Mouse (Mus musculus): Measurements from ENCODE around the gene Nsun5.

The Nsun5 gene

GRCm38 (mm10) chr5:135373601-135374000, 3.8 kb downstream of the Nsun5 start:
- DNase-seq (ENCODE audit: low read depth, low spot score) = no peak

- DNase-seq (ENCODE audit: low read depth, low spot score) = no peak
Observed at GRCm38 (mm10) chr5:135375167-135375566, 5.4 kb downstream of the Nsun5 start.

GRCm38 (mm10) chr5:135376341-135376740, 6.6 kb downstream of the Nsun5 start:
- DNase-seq (ENCODE audit: low read depth, low spot score) = no peak

GRCm38 (mm10) chr5:135380681-135381080, 10.9 kb downstream of the Nsun5 start:
- DNase-seq (ENCODE audit: low read depth, low spot score) = no peak

- no peak for DNase-seq (ENCODE audit: low read depth, low spot score)
Observed at GRCm38 (mm10) chr5:135381356-135381925, 11.7 kb downstream of the Nsun5 start.

GRCm38 (mm10) chr5:135382746-135383145, 13.0 kb downstream of the Nsun5 start:
- DNase-seq (ENCODE audit: low read depth, low spot score) = no peak

GRCm38 (mm10) chr5:135383771-135384170, 14.0 kb downstream of the Nsun5 start:
- DNase-seq (ENCODE audit: low read depth, low spot score) = no peak

GRCm38 (mm10) chr5:135394004-135394823, 24.5 kb downstream of the Nsun5 start, which contains the start of gene Pom121:
Gene Pom121, minus strand, starts transcription at chr5:135394546.
- peak; percentile 93 for DNase-seq (ENCODE audit: low read depth, low spot score)

- DNase-seq (ENCODE audit: low read depth, low spot score) = peak; percentile 44
Observed at GRCm38 (mm10) chr5:135395826-135396225, 26.1 kb downstream of the Nsun5 start.

GRCm38 (mm10) chr5:135399382-135399781, 29.6 kb downstream of the Nsun5 start:
- DNase-seq (ENCODE audit: low read depth, low spot score) = no peak

GRCm38 (mm10) chr5:135400244-135400643, 30.5 kb downstream of the Nsun5 start:
- DNase-seq (ENCODE audit: low read depth, low spot score) = peak; percentile 82

- DNase-seq (ENCODE audit: low read depth, low spot score) = peak; percentile 52
Observed at GRCm38 (mm10) chr5:135404623-135405022, 34.9 kb downstream of the Nsun5 start.

- no peak for DNase-seq (ENCODE audit: low read depth, low spot score)
Observed at GRCm38 (mm10) chr5:135405437-135405836, 35.7 kb downstream of the Nsun5 start.

GRCm38 (mm10) chr5:135408114-135408513, 38.4 kb downstream of the Nsun5 start:
- no peak for DNase-seq (ENCODE audit: low read depth, low spot score)

- no peak for DNase-seq (ENCODE audit: low read depth, low spot score)
Observed at GRCm38 (mm10) chr5:135410266-135410665, 40.5 kb downstream of the Nsun5 start.

All from forelimb bud, embryonic 11.5 days (tissue).